ENCODE assay signal across 13 mouse cellular contexts in the genomic region with DNA sequence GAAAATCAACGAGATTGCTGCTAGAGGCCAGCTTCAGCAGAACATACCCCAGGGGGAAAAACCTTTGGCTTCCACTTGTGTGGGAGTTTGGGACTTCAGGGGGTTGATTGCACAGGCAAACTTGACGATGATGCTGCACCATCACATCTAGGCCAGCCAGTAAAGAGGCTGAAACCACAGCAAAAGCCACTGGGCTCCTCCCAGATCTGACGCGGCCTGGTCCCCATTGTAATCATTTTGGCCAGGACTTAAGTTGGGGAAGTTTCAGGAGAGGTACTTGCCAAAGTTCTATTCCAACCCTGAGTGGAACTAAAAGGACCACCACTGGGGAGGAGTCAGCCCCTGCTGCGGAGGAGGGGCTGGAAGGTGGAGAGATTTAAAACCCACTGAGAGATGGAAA. TPM values are rescaled to one million over a fixed set of nuclear protein-coding genes. Genes with fewer than 3 reads are reported as not detected.
DNase-seq lines count a peak whose midpoint lies in the region; ATAC-seq and TF ChIP-seq lines count a peak whose summit lies in the region.
"Had no signal": no experiment of that assay in that cellular context is flagged by ENCODE, and none has a peak within 500 bp of the region (broad histone marks: within the 10 kb centered on the region; RNA-seq: fewer than 3 reads in every experiment).

No protein-coding gene starts in this region.

- intact Hi-C loops in gastrocnemius, adult 2 months (cut with DNase I): no loop called here

- no peak for TF ChIP-seq CTCF in gastrocnemius, adult 2 months (IDR thresholded peaks at IDR 0.05)

- no peaks in the 10 kb centered on the region for H3K9me3 ChIP-seq in embryonic facial prominence, embryonic 14.5 days (ENCODE audit: control insufficient read depth, low read length)
- no peaks in the 10 kb centered on the region for H3K9me3 ChIP-seq in liver, embryonic 12.5 days (replicated peaks)

- peaks cover 17% of the 10 kb centered on the region for H3K4me1 ChIP-seq in embryonic facial prominence, embryonic 14.5 days (ENCODE audit: control insufficient read depth, insufficient read depth, low read length)
- peaks cover 72% of the 10 kb centered on the region for H3K4me1 ChIP-seq in liver, embryonic 12.5 days

- peak; percentile 62 for DNase-seq in cerebellum, adult 11-12 months
- DNase-seq in cerebellum, postnatal 36 days: no peak
- peak; percentile 86 for DNase-seq in 416B (ENCODE audit: low read depth)
- DNase-seq in embryonic facial prominence, embryonic 14.5 days (ENCODE audit: low spot score): peak; percentile 47
- DNase-seq in right cerebral cortex, postnatal 4 days: no peak
- DNase-seq in gastrocnemius, adult 2 months: no peak
- DNase-seq in thymus, postnatal 4 days: no peak
- DNase-seq: B cell, adult 2 months; heart, postnatal 4 days; layer of hippocampus, adult 9-11 months; lung, postnatal 4 days had no signal

- 0 out of 2 replicates have a peak, but pooled peaks cover 15% of the 10 kb centered on the region for H3K27me3 ChIP-seq in embryonic facial prominence, embryonic 14.5 days (replicated peaks; ENCODE audit: control insufficient read depth, insufficient read depth, low read length)
- H3K27me3 ChIP-seq in liver, embryonic 12.5 days (replicated peaks): no peaks in the 10 kb centered on the region

- no peak overlapping the region for H3K27ac ChIP-seq in embryonic facial prominence, embryonic 14.5 days (replicated peaks; ENCODE audit: low read depth, low read length)
- H3K27ac ChIP-seq in liver, embryonic 12.5 days: peak overlapping the region; percentile 100
- H3K27ac ChIP-seq in gastrocnemius, adult 2 months: no peak overlapping the region

- 26% methylated on average over 5 of the region's 5 CpGs for WGBS in embryonic facial prominence, embryonic 14.5 days
- 27% methylated on average over 5 of the region's 5 CpGs for WGBS in liver, embryonic 12.5 days (ENCODE audit: insufficient replicate concordance)

- no peaks in the 10 kb centered on the region for H3K36me3 ChIP-seq in embryonic facial prominence, embryonic 14.5 days (ENCODE audit: control insufficient read depth, insufficient read depth, low read length)
- no peaks in the 10 kb centered on the region for H3K36me3 ChIP-seq in liver, embryonic 12.5 days

- ATAC-seq in embryonic facial prominence, embryonic 14.5 days (ENCODE audit: low read depth): no peak
- no peak for ATAC-seq in liver, embryonic 12.5 days

- no peak overlapping the region for H3K4me3 ChIP-seq in embryonic facial prominence, embryonic 14.5 days (ENCODE audit: low read depth, low read length)
- H3K4me3 ChIP-seq in liver, embryonic 12.5 days: peak overlapping the region; percentile 75
- H3K4me3 ChIP-seq in gastrocnemius, adult 2 months: no peak overlapping the region

- H3K9ac ChIP-seq in embryonic facial prominence, embryonic 14.5 days (ENCODE audit: low read depth, low read length): no peak overlapping the region
- peak overlapping the region; percentile 95 for H3K9ac ChIP-seq in liver, embryonic 12.5 days

- no peak overlapping the region for H3K4me2 ChIP-seq in embryonic facial prominence, embryonic 14.5 days (ENCODE audit: low read depth, low read length)
- peak overlapping the region; percentile 98 for H3K4me2 ChIP-seq in liver, embryonic 12.5 days

RNA-seq across cellular contexts. Expression of gene 4930404H24Rik, which starts 1.6 kb away (rescaled TPM):
- not detected in 2 replicates for polyA plus RNA-seq in embryonic facial prominence, embryonic 14.5 days (2014; fragmentation: Nextera tagmentation; extraction: Ambion mirVana)
- polyA plus RNA-seq in liver, embryonic 12.5 days (2016; fragmentation: Nextera tagmentation; extraction: Ambion mirVana): not detected in 2 replicates
- not detected for total RNA-seq in gastrocnemius, adult 2 months (2021)
- total RNA-seq: heart, postnatal 4 days had no signal
- polyA plus RNA-seq: stomach, embryonic 16.5 days had no signal

RNA-seq across cellular contexts. Expression of gene Nol4l, which starts 38.8 kb away (rescaled TPM):
- polyA plus RNA-seq in embryonic facial prominence, embryonic 14.5 days (2014; fragmentation: Nextera tagmentation; extraction: Ambion mirVana): 11.6 and 12.9 TPM in 2 replicates
- polyA plus RNA-seq in liver, embryonic 12.5 days (2016; fragmentation: Nextera tagmentation; extraction: Ambion mirVana): 9.3 and 9.8 TPM in 2 replicates
- total RNA-seq in gastrocnemius, adult 2 months (2021): 1 to 10 TPM; 1.0 to 1.2 TPM

Comparison
In these comparisons a context has a peak if more than half of its experiments do, and no peak if none do; other contexts are left out.
1. DNase-seq: peak in cerebellum, adult 11-12 months (single experiment), 416B (single experiment) and embryonic facial prominence, embryonic 14.5 days (single experiment); none in cerebellum, postnatal 36 days (0 of 2), right cerebral cortex, postnatal 4 days (single experiment), gastrocnemius, adult 2 months (single experiment) and thymus, postnatal 4 days (single experiment).